Mouse (Mus musculus) c-Kit-negative CD71-positive TER-119-positive erythroid progenitor cells, embryonic 14.5 days (primary cell): ENCODE results near the gene Numbl.

ENCODE experiments used
- DNase-seq: peaks from one replicate; pipeline ENCODE4 v3.0.0-alpha.2; 2013; ENCODE audit warnings: low read depth, low spot score

Numbl gene

GRCm38 (mm10) chr7:27324928-27325327 is 66.7 kb downstream of the Numbl start:
- no peak for DNase-seq

- DNase-seq = no peak
These were observed 67.5 kb downstream of the Numbl start for GRCm38 (mm10) chr7:27325697-27326096.

GRCm38 (mm10) chr7:27326101-27326880 is 68.1 kb downstream of the Numbl start:
- no peak for DNase-seq

- no peak for DNase-seq
These were observed 69.3 kb downstream of the Numbl start for GRCm38 (mm10) chr7:27327500-27327899.

GRCm38 (mm10) chr7:27328161-27328560 is 69.9 kb downstream of the Numbl start:
- DNase-seq = no peak

GRCm38 (mm10) chr7:27328648-27329047 is 70.4 kb downstream of the Numbl start:
- DNase-seq = no peak

GRCm38 (mm10) chr7:27329326-27329947 is 71.2 kb downstream of the Numbl start:
- DNase-seq = no peak

- no peak for DNase-seq
These were observed 71.7 kb downstream of the Numbl start for GRCm38 (mm10) chr7:27329981-27330380.

GRCm38 (mm10) chr7:27330709-27331540 is 72.7 kb downstream of the Numbl start:
- DNase-seq = peak; percentile 60

- DNase-seq = no peak
These were observed 73.3 kb downstream of the Numbl start for GRCm38 (mm10) chr7:27331541-27331851.
